Mouse (Mus musculus) heart, embryonic 13.5 days (tissue): ENCODE results near the gene Sectm1b. TPM values are rescaled to one million over a fixed set of nuclear protein-coding genes. Genes with fewer than 3 reads are reported as not detected.
"Not testable (repeated sequence)": the region's sequence is repeated elsewhere in the genome, so short reads cannot be mapped to it uniquely, and the experiment has no call there.

ENCODE experiments used
- ATAC-seq: fragments of 200-750 bp; cut with Nextera tagmentation; 2 replicates; pipeline ENCODE4 v1.8.0; 2017; ENCODE audit warnings: moderate TSS enrichment; ENCODE audit not compliant: insufficient number of reproducible peaks, low FRiP score, low TSS enrichment; ENCODE audit errors: extremely low read depth
- H3K27ac ChIP-seq: fragments of 300-500 bp; sonication (generic); replicated peaks from 2 replicates; pipeline ENCODE4 v1.5.1; 2015; ENCODE audit warnings: moderate library complexity, mild to moderate bottlenecking, inconsistent platforms
- H3K27me3 ChIP-seq: fragments of 300-500 bp; sonication (generic); replicated peaks from 2 replicates; pipeline ENCODE4 v1.6.1; 2015; ENCODE audit warnings: mild to moderate bottlenecking, inconsistent platforms
- H3K36me3 ChIP-seq: fragments of 300-500 bp; sonication (generic); 2 replicates; pipeline ENCODE4 v1.6.1; 2015; ENCODE audit warnings: mild to moderate bottlenecking, inconsistent platforms
- H3K4me1 ChIP-seq: fragments of 300-500 bp; sonication (generic); 2 replicates; pipeline ENCODE4 v1.6.1; 2015; ENCODE audit warnings: inconsistent platforms
- H3K4me2 ChIP-seq: fragments of 300-500 bp; sonication (generic); 2 replicates; pipeline ENCODE4 v1.6.1; 2015; ENCODE audit warnings: inconsistent platforms, mild to moderate bottlenecking, moderate library complexity
- H3K4me3 ChIP-seq: fragments of 300-500 bp; sonication (generic); 2 replicates; pipeline ENCODE4 v1.5.1; 2015; ENCODE audit warnings: moderate library complexity, mild to moderate bottlenecking, inconsistent platforms
- H3K9ac ChIP-seq: fragments of 300-500 bp; sonication (generic); 2 replicates; pipeline ENCODE4 v1.6.1; 2015; ENCODE audit warnings: inconsistent platforms, mild to moderate bottlenecking, moderate library complexity
- H3K9me3 ChIP-seq: fragments of 300-500 bp; sonication (generic); 2 replicates; pipeline ENCODE4 v1.6.1; 2016; ENCODE audit warnings: inconsistent platforms
- WGBS: fragments of 180-500 bp; shearing (Covaris S2); methylation state at CpG from one replicate; pipeline ENCODE4 v1.1.7; 2015; ENCODE audit warnings: mixed read lengths; 5-methylcytosine and 5-hydroxymethylcytosine counted together
- polyA plus RNA-seq: library from polyadenylated mRNA; unstranded; fragments of >200 nt; fragmentation: Nextera tagmentation; extraction: Ambion mirVana; gene quantifications from 2 replicates; pipeline ENCODE4 v1.2.1, GENCODE M21; 2015

The Sectm1b gene
- polyA plus RNA-seq: not detected in 2 replicates

- Histone ChIP-seq H3K4me2 (no peak within 1 kb of the TSS), H3K4me1 (peaks cover 8% of the 10 kb centered on the region), H3K9ac (no peak within 1 kb of the TSS), H3K27ac (no peak within 1 kb of the TSS), H3K27me3 (peaks cover 23% of the 10 kb centered on the region), H3K36me3 (no peaks in the 10 kb centered on the region), H3K4me3 (no peak within 1 kb of the TSS), H3K9me3 (no peaks in the 10 kb centered on the region)
- 70% methylated on average over 5 of the region's 5 CpGs for WGBS
- no peak for ATAC-seq
Observed at GRCm38 (mm10) chr11:121063379-121063778, at the start of gene Sectm1b. Sectm1b (minus strand) TSS chr11:121063569.

- no peak overlapping the region for H3K4me2 ChIP-seq
- ATAC-seq: no peak
- H3K36me3 ChIP-seq: no peaks in the 10 kb centered on the region
- H3K4me3 ChIP-seq: no peak overlapping the region
- no peak overlapping the region for H3K27ac ChIP-seq
- H3K9ac ChIP-seq: no peak overlapping the region
- H3K9me3 ChIP-seq: no peaks in the 10 kb centered on the region
- peaks cover 39% of the 10 kb centered on the region for H3K27me3 ChIP-seq
- H3K4me1 ChIP-seq: peaks cover 33% of the 10 kb centered on the region
- 72% methylated on average over 5 of the region's 5 CpGs for WGBS
Observed at GRCm38 (mm10) chr11:121112091-121112775, 48.9 kb upstream of the Sectm1b start.

- Histone ChIP-seq H3K27me3 (peaks cover 35% of the 10 kb centered on the region), H3K4me1 (peaks cover 33% of the 10 kb centered on the region), H3K9ac (no peak overlapping the region), H3K36me3 (no peaks in the 10 kb centered on the region), H3K9me3 (no peaks in the 10 kb centered on the region), H3K4me2 (no peak overlapping the region), H3K27ac (no peak overlapping the region), H3K4me3 (no peak overlapping the region)
- ATAC-seq: no peak
- 50% methylated on average over 1 of the region's 1 CpGs for WGBS
Observed at GRCm38 (mm10) chr11:121111601-121112000, 48.2 kb upstream of the Sectm1b start.

GRCm38 (mm10) chr11:121111051-121111450 is 47.7 kb upstream of the Sectm1b start:
- Histone ChIP-seq H3K9ac (no peak overlapping the region), H3K27me3 (peaks cover 32% of the 10 kb centered on the region), H3K9me3 (no peaks in the 10 kb centered on the region), H3K4me2 (no peak overlapping the region), H3K27ac (no peak overlapping the region), H3K36me3 (no peaks in the 10 kb centered on the region), H3K4me1 (peaks cover 33% of the 10 kb centered on the region), H3K4me3 (no peak overlapping the region)
- ATAC-seq: no peak
- 83% methylated on average over 3 of the region's 3 CpGs for WGBS

- Histone ChIP-seq H3K4me3 (no peak overlapping the region), H3K27me3 (peaks cover 29% of the 10 kb centered on the region), H3K9me3 (no peaks in the 10 kb centered on the region), H3K4me1 (peaks cover 33% of the 10 kb centered on the region), H3K27ac (0 out of 2 replicates have a peak overlapping the region, but pooled peaks have one; percentile 37), H3K36me3 (no peaks in the 10 kb centered on the region), H3K9ac (no peak overlapping the region), H3K4me2 (no peak overlapping the region)
- 0% methylated on average over 2 of the region's 2 CpGs for WGBS
- ATAC-seq: peak; percentile 74
Observed at GRCm38 (mm10) chr11:121109986-121110385, 46.6 kb upstream of the Sectm1b start.

- H3K9ac ChIP-seq: no peak overlapping the region
- peaks cover 33% of the 10 kb centered on the region for H3K4me1 ChIP-seq
- H3K36me3 ChIP-seq: no peaks in the 10 kb centered on the region
- 16% methylated on average over 9 of the region's 9 CpGs for WGBS
- H3K27ac ChIP-seq: peak overlapping the region; percentile 57
- H3K4me2 ChIP-seq: no peak overlapping the region
- H3K9me3 ChIP-seq: no peaks in the 10 kb centered on the region
- no peak for ATAC-seq
- H3K4me3 ChIP-seq: no peak overlapping the region
- H3K27me3 ChIP-seq: peaks cover 19% of the 10 kb centered on the region; the same call in 1 of the 2 replicates
Observed at GRCm38 (mm10) chr11:121108061-121108460, 44.7 kb upstream of the Sectm1b start.

- H3K27me3 ChIP-seq: peaks cover 11% of the 10 kb centered on the region; the same call in 1 of the 2 replicates
- not testable (repeated sequence) for ATAC-seq, H3K9ac ChIP-seq, H3K4me2 ChIP-seq, H3K36me3 ChIP-seq, H3K4me3 ChIP-seq, H3K9me3 ChIP-seq
- H3K27ac ChIP-seq: 0 out of 2 replicates have a peak overlapping the region, but pooled peaks have one; percentile 57
- WGBS: 76% methylated on average over 1 of the region's 1 CpGs
- peaks cover 33% of the 10 kb centered on the region for H3K4me1 ChIP-seq
Observed at GRCm38 (mm10) chr11:121107242-121107641, 43.9 kb upstream of the Sectm1b start.

- peaks cover 7% of the 10 kb centered on the region; the same call in 1 of the 2 replicates for H3K4me1 ChIP-seq
- H3K36me3 ChIP-seq: no peaks in the 10 kb centered on the region
- no peak overlapping the region for H3K27ac ChIP-seq
- no peaks in the 10 kb centered on the region for H3K9me3 ChIP-seq
- H3K4me3 ChIP-seq: no peak overlapping the region
- H3K27me3 ChIP-seq: peaks cover 5% of the 10 kb centered on the region; the same call in 1 of the 2 replicates
- H3K4me2 ChIP-seq: no peak overlapping the region
- ATAC-seq: no peak
- WGBS: 64% methylated on average over 4 of the region's 4 CpGs
- no peak overlapping the region for H3K9ac ChIP-seq
Observed at GRCm38 (mm10) chr11:121101124-121101805, 37.9 kb upstream of the Sectm1b start.

- peaks cover 5% of the 10 kb centered on the region; the same call in 1 of the 2 replicates for H3K27me3 ChIP-seq
- H3K27ac ChIP-seq: no peak overlapping the region
- H3K4me3 ChIP-seq: no peak overlapping the region
- no peak for ATAC-seq
- no peaks in the 10 kb centered on the region for H3K36me3 ChIP-seq
- no peak overlapping the region for H3K4me2 ChIP-seq
- no peaks in the 10 kb centered on the region for H3K9me3 ChIP-seq
- peaks cover 7% of the 10 kb centered on the region; the same call in 1 of the 2 replicates for H3K4me1 ChIP-seq
- WGBS: 49% methylated on average over 7 of the region's 7 CpGs
- H3K9ac ChIP-seq: no peak overlapping the region
Observed at GRCm38 (mm10) chr11:121100692-121101091, 37.3 kb upstream of the Sectm1b start.

GRCm38 (mm10) chr11:121099762-121100161 is 36.4 kb upstream of the Sectm1b start:
- Histone ChIP-seq H3K27ac (no peak overlapping the region), H3K27me3 (peaks cover 5% of the 10 kb centered on the region; the same call in 1 of the 2 replicates), H3K9me3 (no peaks in the 10 kb centered on the region), H3K9ac (no peak overlapping the region), H3K36me3 (no peaks in the 10 kb centered on the region), H3K4me1 (peaks cover 7% of the 10 kb centered on the region; the same call in 1 of the 2 replicates), H3K4me2 (no peak overlapping the region), H3K4me3 (no peak overlapping the region)
- WGBS: 45% methylated on average over 7 of the region's 7 CpGs
- no peak for ATAC-seq
